Mouse (Mus musculus) limb, embryonic 15.5 days (tissue): ENCODE measurements around the gene Olfr649. TPM values are rescaled to one million over a fixed set of nuclear protein-coding genes. Genes with fewer than 3 reads are reported as not detected.
A peak's percentile ranks its signal among the peaks of the same experiment; 100 is the strongest.

Experiments used
- ATAC-seq: fragments of 200-750 bp; cut with Nextera tagmentation; 2 replicates; pipeline ENCODE4 v1.8.0; 2017; ENCODE audit warnings: low read depth, moderate TSS enrichment; ENCODE audit not compliant: insufficient number of reproducible peaks, low FRiP score, low TSS enrichment
- H3K27ac ChIP-seq: fragments of 300-500 bp; sonication (generic); 2 replicates; pipeline ENCODE4 v1.5.1; 2015; ENCODE audit warnings: moderate library complexity, mild to moderate bottlenecking, inconsistent platforms
- H3K27me3 ChIP-seq: fragments of 300-500 bp; sonication (generic); 2 replicates; pipeline ENCODE4 v1.6.1; 2015; ENCODE audit warnings: inconsistent platforms
- H3K36me3 ChIP-seq: fragments of 300-500 bp; sonication (generic); 2 replicates; pipeline ENCODE4 v1.6.1; 2015; ENCODE audit warnings: inconsistent platforms
- H3K4me1 ChIP-seq: fragments of 300-500 bp; sonication (generic); 2 replicates; pipeline ENCODE4 v1.6.1; 2015; ENCODE audit warnings: inconsistent platforms
- H3K4me2 ChIP-seq: fragments of 300-500 bp; sonication (generic); 2 replicates; pipeline ENCODE4 v1.6.1; 2015; ENCODE audit warnings: mild to moderate bottlenecking, inconsistent platforms
- H3K4me3 ChIP-seq: fragments of 300-500 bp; sonication (generic); 2 replicates; pipeline ENCODE4 v1.5.1; 2015; ENCODE audit warnings: mild to moderate bottlenecking, inconsistent platforms
- H3K9ac ChIP-seq: fragments of 300-500 bp; sonication (generic); 2 replicates; pipeline ENCODE4 v1.6.1; 2015; ENCODE audit warnings: inconsistent platforms
- H3K9me3 ChIP-seq: fragments of 300-500 bp; sonication (generic); 2 replicates; pipeline ENCODE4 v1.6.1; 2016; ENCODE audit warnings: inconsistent platforms
- WGBS: fragments of 180-500 bp; shearing (Covaris S2); methylation state at CpG from one replicate; pipeline ENCODE4 v1.1.7; 2015; 5-methylcytosine and 5-hydroxymethylcytosine counted together
- polyA plus RNA-seq: library from polyadenylated mRNA; unstranded; fragments of >200 nt; fragmentation: Nextera tagmentation; extraction: Ambion mirVana; gene quantifications from 2 replicates; pipeline ENCODE4 v1.2.1, GENCODE M21; 2015

Olfr649 gene
- polyA plus RNA-seq, 1 experiment from 2014 or later, result not detected

- no peaks in the 10 kb centered on the region for H3K27me3 ChIP-seq
- H3K4me2 ChIP-seq, result no peak within 1 kb of the TSS
- H3K4me3 ChIP-seq, result no peak within 1 kb of the TSS
- WGBS, result 82% methylated on average over 2 of the region's 2 CpGs
- no peak for ATAC-seq
- no peaks in the 10 kb centered on the region for H3K36me3 ChIP-seq
- no peak within 1 kb of the TSS for H3K9ac ChIP-seq
- no peak within 1 kb of the TSS for H3K27ac ChIP-seq
- H3K9me3 ChIP-seq, result no peaks in the 10 kb centered on the region
- H3K4me1 ChIP-seq, result no peaks in the 10 kb centered on the region
Measured at GRCm38 (mm10) chr7:104183292-104183691, 12.5 kb downstream of the Olfr649 start, which contains the start of gene Olfr648. TSS of gene Olfr648 (minus strand) at chr7:104183392.

GRCm38 (mm10) chr7:104179074-104179473, 16.7 kb downstream of the Olfr649 start:
- H3K4me2 ChIP-seq, result no peak overlapping the region
- H3K27me3 ChIP-seq, result no peaks in the 10 kb centered on the region
- no peak overlapping the region for H3K27ac ChIP-seq
- no peaks in the 10 kb centered on the region for H3K4me1 ChIP-seq
- H3K9ac ChIP-seq, result no peak overlapping the region
- H3K36me3 ChIP-seq, result no peaks in the 10 kb centered on the region
- H3K9me3 ChIP-seq, result no peaks in the 10 kb centered on the region
- ATAC-seq, result no peak
- H3K4me3 ChIP-seq, result no peak overlapping the region
- 80% methylated on average over 1 of the region's 1 CpGs for WGBS

GRCm38 (mm10) chr7:104178422-104179054, 17.2 kb downstream of the Olfr649 start:
- ATAC-seq, result no peak
- WGBS, result 68% methylated on average over 5 of the region's 5 CpGs
- H3K4me3 ChIP-seq, result no peak overlapping the region
- no peak overlapping the region for H3K27ac ChIP-seq
- no peaks in the 10 kb centered on the region for H3K36me3 ChIP-seq
- no peaks in the 10 kb centered on the region for H3K4me1 ChIP-seq
- no peak overlapping the region for H3K9ac ChIP-seq
- no peaks in the 10 kb centered on the region for H3K27me3 ChIP-seq
- no peaks in the 10 kb centered on the region for H3K9me3 ChIP-seq
- no peak overlapping the region for H3K4me2 ChIP-seq

- no peak overlapping the region for H3K9ac ChIP-seq
- H3K4me3 ChIP-seq, result no peak overlapping the region
- ATAC-seq, result no peak
- H3K9me3 ChIP-seq, result no peaks in the 10 kb centered on the region
- H3K27ac ChIP-seq, result no peak overlapping the region
- no peak overlapping the region for H3K4me2 ChIP-seq
- H3K36me3 ChIP-seq, result no peaks in the 10 kb centered on the region
- H3K27me3 ChIP-seq, result no peaks in the 10 kb centered on the region
- 90% methylated on average over 1 of the region's 1 CpGs for WGBS
- H3K4me1 ChIP-seq, result no peaks in the 10 kb centered on the region
Measured at GRCm38 (mm10) chr7:104175085-104175484, 20.7 kb downstream of the Olfr649 start.

GRCm38 (mm10) chr7:104169634-104170204, 26.1 kb downstream of the Olfr649 start:
- H3K4me3 ChIP-seq, result no peak overlapping the region
- 56% methylated on average over 6 of the region's 6 CpGs for WGBS
- no peak overlapping the region for H3K4me2 ChIP-seq
- no peak overlapping the region for H3K9ac ChIP-seq
- 0 out of 2 replicates have a peak, but pooled peaks cover 3% of the 10 kb centered on the region for H3K4me1 ChIP-seq
- no peaks in the 10 kb centered on the region for H3K27me3 ChIP-seq
- H3K27ac ChIP-seq, result no peak overlapping the region
- 0 out of 2 replicates have a peak, but pooled peaks have one; percentile 27 for ATAC-seq
- no peaks in the 10 kb centered on the region for H3K36me3 ChIP-seq
- H3K9me3 ChIP-seq, result no peaks in the 10 kb centered on the region

GRCm38 (mm10) chr7:104167105-104167504, 28.7 kb downstream of the Olfr649 start:
- WGBS, result 80% methylated on average over 6 of the region's 6 CpGs
- 0 out of 2 replicates have a peak, but pooled peaks cover 3% of the 10 kb centered on the region for H3K4me1 ChIP-seq
- no peak overlapping the region for H3K4me2 ChIP-seq
- no peak for ATAC-seq
- H3K9me3 ChIP-seq, result no peaks in the 10 kb centered on the region
- no peak overlapping the region for H3K9ac ChIP-seq
- no peak overlapping the region for H3K27ac ChIP-seq
- no peaks in the 10 kb centered on the region for H3K27me3 ChIP-seq
- H3K4me3 ChIP-seq, result no peak overlapping the region
- no peaks in the 10 kb centered on the region for H3K36me3 ChIP-seq

- H3K4me2 ChIP-seq, result no peak within 1 kb of the TSS
- WGBS, result 75% methylated on average over 2 of the region's 2 CpGs
- no peaks in the 10 kb centered on the region for H3K36me3 ChIP-seq
- no peaks in the 10 kb centered on the region for H3K4me1 ChIP-seq
- no peak for ATAC-seq
- H3K4me3 ChIP-seq, result no peak within 1 kb of the TSS
- H3K9me3 ChIP-seq, result no peaks in the 10 kb centered on the region
- no peak within 1 kb of the TSS for H3K9ac ChIP-seq
- H3K27me3 ChIP-seq, result no peaks in the 10 kb centered on the region
- no peak within 1 kb of the TSS for H3K27ac ChIP-seq
Measured at GRCm38 (mm10) chr7:104150456-104150855, 45.3 kb downstream of the Olfr649 start, which contains the start of gene Ubqlnl. TSS of gene Ubqlnl (minus strand) at chr7:104150556.

- Histone ChIP-seq H3K9ac (no peak within 1 kb of the TSS), H3K4me2 (no peak within 1 kb of the TSS), H3K4me1 (no peaks in the 10 kb centered on the region), H3K9me3 (no peaks in the 10 kb centered on the region), H3K36me3 (no peaks in the 10 kb centered on the region), H3K27ac (no peak within 1 kb of the TSS), H3K27me3 (no peaks in the 10 kb centered on the region), H3K4me3 (no peak within 1 kb of the TSS)
- 70% methylated on average over 3 of the region's 3 CpGs for WGBS
- no peak for ATAC-seq
Measured at GRCm38 (mm10) chr7:104143179-104143578, 52.6 kb downstream of the Olfr649 start, which contains the start of gene Ubqln3. TSS of gene Ubqln3 (minus strand) at chr7:104143279.

Other genes with a start within 250 kb of the Olfr649 start
- not detected in 2 replicates for gene Olfr635, start 224.8 kb downstream of the Olfr649 start, polyA plus RNA-seq
- gene Olfr638, start 197.2 kb downstream of the Olfr649 start, polyA plus RNA-seq, result not detected in 2 replicates
- gene Olfr639, start 178.7 kb downstream of the Olfr649 start, polyA plus RNA-seq, result not detected in 2 replicates
- gene Olfr640, start 170.4 kb downstream of the Olfr649 start, polyA plus RNA-seq, result not detected in 2 replicates
- not detected in 2 replicates for gene Olfr641, start 160.5 kb downstream of the Olfr649 start, polyA plus RNA-seq
- not detected in 2 replicates for gene Olfr642, start 143.3 kb downstream of the Olfr649 start, polyA plus RNA-seq
- not detected in 2 replicates for gene 4930516K23Rik, start 134.5 kb downstream of the Olfr649 start, polyA plus RNA-seq
- not detected in 2 replicates for gene Olfr644, start 124.1 kb downstream of the Olfr649 start, polyA plus RNA-seq
- gene Olfr645, start 110.5 kb downstream of the Olfr649 start, polyA plus RNA-seq, result not detected in 2 replicates
- gene Olfr646, start 91.1 kb downstream of the Olfr649 start, polyA plus RNA-seq, result not detected in 2 replicates
- gene Ubqln5, start 66.2 kb downstream of the Olfr649 start, polyA plus RNA-seq, result not detected in 2 replicates
- gene Olfr643, start 58.6 kb downstream of the Olfr649 start, polyA plus RNA-seq, result not detected in 2 replicates
- gene Ubqln3, start 52.7 kb downstream of the Olfr649 start, polyA plus RNA-seq, result not detected in 2 replicates
- not detected in 2 replicates for gene Ubqlnl, start 45.4 kb downstream of the Olfr649 start, polyA plus RNA-seq
- not detected in 2 replicates for gene Olfm5, start 31.2 kb downstream of the Olfr649 start, polyA plus RNA-seq
- 0.11 and 0.24 TPM in 2 replicates for gene Olfr648, start 12.6 kb downstream of the Olfr649 start, polyA plus RNA-seq
- 0.50 and 0.61 TPM in 2 replicates for gene Trim6, start 22.8 kb upstream of the Olfr649 start, polyA plus RNA-seq
- 1.8 and 1.9 TPM in 2 replicates for gene Trim34a, start 48.5 kb upstream of the Olfr649 start, polyA plus RNA-seq
- gene Trim5, start 92.1 kb upstream of the Olfr649 start, polyA plus RNA-seq, result 0.26 and 0.37 TPM in 2 replicates
- gene Trim12a, start 119.5 kb upstream of the Olfr649 start, polyA plus RNA-seq, result 5.7 and 6.1 TPM in 2 replicates
- not detected in 2 replicates for gene Trim34b, start 133.5 kb upstream of the Olfr649 start, polyA plus RNA-seq
- 1.7 and 2.7 TPM in 2 replicates for gene Trim12c, start 157.4 kb upstream of the Olfr649 start, polyA plus RNA-seq
- gene Trim30b, start 173.9 kb upstream of the Olfr649 start, polyA plus RNA-seq, result 0.04 TPM in 1 of 2 replicates, not detected in the other
- 0.14 and 0.36 TPM in 2 replicates for gene Trim30c, start 204.9 kb upstream of the Olfr649 start, polyA plus RNA-seq